Mouse (Mus musculus): Measurements from ENCODE around the gene Olfr1392.

- TF ChIP-seq CTCF (IDR thresholded peaks at IDR 0.05; ENCODE audit: extremely low read depth, insufficient read depth, insufficient read length, insufficient replicate concordance) = no peak
- no peak for TF ChIP-seq POLR2A (IDR thresholded peaks at IDR 0.05; ENCODE audit: low read depth, low read length)
These were observed 19.4 kb downstream of the Olfr1392 start, which contains the start of gene Olfr10 for GRCm38 (mm10) chr11:49304441-49304840.

Measured in spleen, adult 2 months (tissue).